13 mouse cellular contexts compared by ENCODE assay signal in genomic region chr10:62687032-62687674, GRCm38 (mm10). TPM values are rescaled to one million over a fixed set of nuclear protein-coding genes. Genes with fewer than 3 reads are reported as not detected.
DNase-seq lines count a peak whose midpoint lies in the region; ATAC-seq lines count a peak whose summit lies in the region.
"Had no signal": no experiment of that assay in that cellular context is flagged by ENCODE, and none has a peak within 500 bp of the region (broad histone marks: within the 10 kb centered on the region; RNA-seq: fewer than 3 reads in every experiment).

No protein-coding gene starts in this region.

- H3K27ac ChIP-seq in embryonic facial prominence, embryonic 13.5 days, result peak overlapping the region; percentile 74
- H3K27ac ChIP-seq in hindbrain, embryonic 13.5 days, result peak overlapping the region; percentile 61
- peak overlapping the region; percentile 66 for H3K27ac ChIP-seq in midbrain, embryonic 14.5 days (replicated peaks; ENCODE audit: low read depth, low read length)
- H3K27ac ChIP-seq: gastrocnemius, adult 2 months; liver, embryonic 15.5 days had no signal

- H3K4me3 ChIP-seq in embryonic facial prominence, embryonic 13.5 days, result no peak overlapping the region
- H3K4me3 ChIP-seq in hindbrain, embryonic 13.5 days, result no peak overlapping the region
- no peak overlapping the region for H3K4me3 ChIP-seq in midbrain, embryonic 14.5 days (replicated peaks; ENCODE audit: low read depth, low read length)
- H3K4me3 ChIP-seq: gastrocnemius, adult 2 months; liver, embryonic 15.5 days had no signal

- H3K9me3 ChIP-seq in embryonic facial prominence, embryonic 13.5 days, result no peaks in the 10 kb centered on the region
- H3K9me3 ChIP-seq in hindbrain, embryonic 13.5 days, result no peaks in the 10 kb centered on the region
- H3K9me3 ChIP-seq in midbrain, embryonic 14.5 days (ENCODE audit: control insufficient read depth, low read length), result no peaks in the 10 kb centered on the region
- H3K9me3 ChIP-seq: liver, embryonic 15.5 days had no signal

- 29% methylated on average over 15 of the region's 15 CpGs for WGBS in embryonic facial prominence, embryonic 13.5 days
- 9% methylated on average over 14 of the region's 15 CpGs for WGBS in hindbrain, embryonic 13.5 days
- 1% methylated on average over 13 of the region's 15 CpGs for WGBS in midbrain, embryonic 14.5 days

- H3K9ac ChIP-seq in embryonic facial prominence, embryonic 13.5 days, result 0 out of 2 replicates have a peak overlapping the region, but pooled peaks have one; percentile 36
- no peak overlapping the region for H3K9ac ChIP-seq in hindbrain, embryonic 13.5 days
- no peak overlapping the region; the same call in 1 of the 2 replicates for H3K9ac ChIP-seq in midbrain, embryonic 14.5 days (replicated peaks; ENCODE audit: low read length)
- H3K9ac ChIP-seq: liver, embryonic 15.5 days had no signal

- peak; percentile 56; the same call in 1 of the 2 replicates for ATAC-seq in embryonic facial prominence, embryonic 13.5 days (ENCODE audit: insufficient number of reproducible peaks, insufficient read depth, low FRiP score, low TSS enrichment, low read depth)
- peak; percentile 81 for ATAC-seq in hindbrain, embryonic 13.5 days (ENCODE audit: low FRiP score)
- ATAC-seq in midbrain, embryonic 14.5 days (ENCODE audit: low FRiP score, low TSS enrichment), result peak; percentile 81
- ATAC-seq in frontal cortex, adult (ENCODE audit: low TSS enrichment), result no peak; the same call in 1 of the 2 replicates

- no peaks in the 10 kb centered on the region for H3K36me3 ChIP-seq in embryonic facial prominence, embryonic 13.5 days
- no peaks in the 10 kb centered on the region for H3K36me3 ChIP-seq in hindbrain, embryonic 13.5 days
- H3K36me3 ChIP-seq in midbrain, embryonic 14.5 days (ENCODE audit: control insufficient read depth, insufficient read depth, low read length), result no peaks in the 10 kb centered on the region
- H3K36me3 ChIP-seq: liver, embryonic 15.5 days had no signal

- H3K4me2 ChIP-seq in embryonic facial prominence, embryonic 13.5 days, result peak overlapping the region; percentile 18; the same call in 1 of the 2 replicates
- H3K4me2 ChIP-seq in hindbrain, embryonic 13.5 days, result peak overlapping the region; percentile 23
- H3K4me2 ChIP-seq in midbrain, embryonic 14.5 days (ENCODE audit: low read length), result peak overlapping the region; percentile 31; the same call in 1 of the 2 replicates
- H3K4me2 ChIP-seq: liver, embryonic 15.5 days had no signal

- H3K27me3 ChIP-seq in embryonic facial prominence, embryonic 13.5 days, result no peaks in the 10 kb centered on the region
- H3K27me3 ChIP-seq in hindbrain, embryonic 13.5 days, result peaks cover 71% of the 10 kb centered on the region
- H3K27me3 ChIP-seq in midbrain, embryonic 14.5 days (ENCODE audit: control insufficient read depth, insufficient read depth, low read length), result peaks cover 13% of the 10 kb centered on the region; the same call in 1 of the 2 replicates
- H3K27me3 ChIP-seq: liver, embryonic 15.5 days had no signal

- DNase-seq in Muller cell, postnatal 12 days (ENCODE audit: inconsistent ontology term), result peak; percentile 74
- DNase-seq in midbrain, embryonic 14.5 days, result peak; percentile 85
- DNase-seq in adrenal gland, adult 8-10 months, result no peak
- DNase-seq in layer of hippocampus, adult 9-11 months, result no peak
- no peak for DNase-seq in cerebellum, adult 9-10 months
- DNase-seq: cerebellum, adult 2 months; gastrocnemius, adult 2 months; heart, postnatal 14 days had no signal

- peaks cover 26% of the 10 kb centered on the region for H3K4me1 ChIP-seq in embryonic facial prominence, embryonic 13.5 days
- H3K4me1 ChIP-seq in hindbrain, embryonic 13.5 days (replicated peaks), result peaks cover 25% of the 10 kb centered on the region
- H3K4me1 ChIP-seq in midbrain, embryonic 14.5 days (ENCODE audit: control insufficient read depth, insufficient read depth, low read length), result peaks cover 14% of the 10 kb centered on the region
- H3K4me1 ChIP-seq: liver, embryonic 15.5 days had no signal

RNA-seq across cellular contexts. Expression of gene Ddx50, which starts 36.1 kb away (rescaled TPM):
- polyA plus RNA-seq in embryonic facial prominence, embryonic 13.5 days (2015; fragmentation: Nextera tagmentation; extraction: Ambion mirVana), result 175 and 178 TPM in 2 replicates
- 92.3 and 93.7 TPM in 2 replicates for polyA plus RNA-seq in hindbrain, embryonic 13.5 days (2015; fragmentation: Nextera tagmentation; extraction: Ambion mirVana)
- polyA plus RNA-seq in midbrain, embryonic 14.5 days (2014; fragmentation: Nextera tagmentation; extraction: Ambion mirVana), result 81.5 and 103 TPM in 2 replicates
- total RNA-seq in adrenal gland, adult 8-10 months (2022), result 100 to 1,000 TPM; 110 to 134 (median 120) TPM

RNA-seq across cellular contexts. Expression of gene Stox1, which starts 38.8 kb away (rescaled TPM):
- 1.6 and 3.1 TPM in 2 replicates for polyA plus RNA-seq in embryonic facial prominence, embryonic 13.5 days (2015; fragmentation: Nextera tagmentation; extraction: Ambion mirVana)
- polyA plus RNA-seq in hindbrain, embryonic 13.5 days (2015; fragmentation: Nextera tagmentation; extraction: Ambion mirVana), result 2.1 and 3.0 TPM in 2 replicates
- 2.7 and 2.9 TPM in 2 replicates for polyA plus RNA-seq in midbrain, embryonic 14.5 days (2014; fragmentation: Nextera tagmentation; extraction: Ambion mirVana)
- 1 to 10 TPM in 2 of 4 experiments, under 1 TPM in 2; 0.66 to 1.2 (median 0.99) TPM for total RNA-seq in adrenal gland, adult 8-10 months (2022)
- total RNA-seq: monocyte, adult 5-6 weeks had no signal

Comparison
In these comparisons a context has a peak if more than half of its experiments do, and no peak if none do; other contexts are left out.
1. DNase-seq: peak in Muller cell, postnatal 12 days (single experiment) and midbrain, embryonic 14.5 days (single experiment); none in adrenal gland, adult 8-10 months (single experiment), layer of hippocampus, adult 9-11 months (single experiment) and cerebellum, adult 9-10 months (single experiment).
2. Peak in every context shown above with its lines, with median percentiles within 50 percentile points of each other: H3K27ac ChIP-seq and H3K4me2 ChIP-seq.